Mouse (Mus musculus) limb, embryonic 10.5 days (tissue): ENCODE data around the gene Wbp2. TPM values are rescaled to one million over a fixed set of nuclear protein-coding genes. Genes with fewer than 3 reads are reported as not detected.
"Not testable (repeated sequence)": the region's sequence is repeated elsewhere in the genome, so short reads cannot be mapped to it uniquely, and the experiment has no call there.

Source experiments
- DNase-seq: peaks from one replicate; pipeline ENCODE4 v3.0.0-alpha.2; 2017; ENCODE audit warnings: low spot score
- H3K27ac ChIP-seq: fragments of 300-500 bp; sonication (generic); 2 replicates; pipeline ENCODE4 v1.5.1; 2016; ENCODE audit warnings: mild to moderate bottlenecking
- H3K27me3 ChIP-seq: fragments of 300-500 bp; sonication (generic); 2 replicates; pipeline ENCODE4 v1.6.1; 2016; ENCODE audit warnings: low read depth, mild to moderate bottlenecking; ENCODE audit not compliant: poor library complexity, severe bottlenecking
- H3K36me3 ChIP-seq: fragments of 300-500 bp; sonication (generic); 2 replicates; pipeline ENCODE4 v1.6.1; 2016; ENCODE audit warnings: mild to moderate bottlenecking, moderate library complexity
- H3K4me1 ChIP-seq: fragments of 300-500 bp; sonication (generic); 2 replicates; pipeline ENCODE4 v1.6.1; 2016
- H3K4me3 ChIP-seq: fragments of 300-500 bp; sonication (generic); 2 replicates; pipeline ENCODE4 v1.5.1; 2016; ENCODE audit warnings: mild to moderate bottlenecking, moderate library complexity
- H3K9me3 ChIP-seq: fragments of 300-500 bp; sonication (generic); replicated peaks from 2 replicates; pipeline ENCODE4 v1.6.1; 2016; ENCODE audit warnings: mild to moderate bottlenecking
- WGBS: fragments of 180-500 bp; shearing (Covaris S2); methylation state at CpG from one replicate; pipeline ENCODE4 v1.1.7; 2016; 5-methylcytosine and 5-hydroxymethylcytosine counted together
- polyA plus RNA-seq: library from polyadenylated mRNA; unstranded; fragments of >200 nt; fragmentation: Nextera tagmentation; extraction: Ambion mirVana; gene quantifications from 2 replicates; pipeline ENCODE4 v1.2.1, GENCODE M21; 2016

The Wbp2 gene
- polyA plus RNA-seq, 1 experiment from 2014 or later = 56.9 TPM

DNA sequence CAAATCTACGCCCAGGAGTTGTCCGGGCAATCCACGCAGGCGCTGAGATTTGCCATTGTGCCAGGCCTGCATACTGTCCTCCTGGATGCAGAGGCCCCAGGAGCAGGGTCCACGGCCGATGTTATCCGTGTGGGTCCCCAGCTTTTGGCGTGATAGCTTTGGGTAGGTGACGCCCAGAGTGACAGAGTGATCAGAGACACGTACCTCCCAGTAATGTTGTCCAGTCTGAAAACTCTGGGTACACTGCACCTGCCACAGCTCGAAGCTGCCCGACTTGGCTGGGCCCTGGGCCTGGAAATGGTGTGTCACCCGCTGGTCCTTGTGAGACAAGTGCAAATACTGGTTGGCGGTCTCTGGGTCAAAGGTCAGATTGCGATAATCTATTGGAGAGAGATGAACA lies 39.5 kb upstream of the Wbp2 start:
- WGBS = 95% methylated on average over 15 of the region's 15 CpGs
- H3K4me3 ChIP-seq = no peak overlapping the region

DNA sequence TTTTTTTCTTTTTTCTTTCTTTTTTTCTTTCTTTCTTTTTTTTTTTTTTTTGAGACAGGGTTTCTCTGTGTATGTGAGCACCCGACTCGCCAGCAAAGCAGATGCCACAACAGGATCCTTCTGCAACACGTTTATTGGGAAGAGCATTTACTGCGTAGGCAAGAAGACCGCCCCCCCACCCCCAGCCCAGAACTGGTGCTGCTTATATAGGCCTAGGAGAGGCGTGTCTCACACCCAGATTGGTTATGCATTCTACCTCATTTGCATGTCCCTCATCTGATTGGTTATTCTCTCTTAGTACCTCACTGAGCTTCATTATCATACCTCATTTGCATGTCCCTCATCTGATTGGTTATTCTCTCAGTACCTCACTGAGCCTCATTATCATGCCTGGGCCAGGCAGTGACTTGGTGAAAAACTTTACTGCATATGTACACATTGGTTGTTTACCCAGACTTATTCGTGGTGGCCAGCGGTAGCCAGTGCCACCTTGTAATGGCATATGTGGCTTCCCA lies 35.0 kb upstream of the Wbp2 start:
- DNase-seq, H3K9me3 ChIP-seq, H3K27me3 ChIP-seq, H3K4me3 ChIP-seq, H3K27ac ChIP-seq: not testable (repeated sequence)
- 96% methylated on average over 8 of the region's 8 CpGs for whole genome bisulfite sequencing
- H3K4me1 ChIP-seq = peaks cover 13% of the 10 kb centered on the region
- H3K36me3 ChIP-seq = peaks cover 26% of the 10 kb centered on the region

More for the DNA sequence above, 39.5 kb upstream of the Wbp2 start:
- Histone ChIP-seq H3K27ac (no peak overlapping the region), H3K4me1 (peaks cover 39% of the 10 kb centered on the region), H3K27me3 (peaks cover 9% of the 10 kb centered on the region; the same call in 1 of the 2 replicates), H3K36me3 (peaks cover 27% of the 10 kb centered on the region), H3K9me3 (no peaks in the 10 kb centered on the region; the same call in 1 of the 2 replicates)
- no peak for DNase-seq

DNA sequence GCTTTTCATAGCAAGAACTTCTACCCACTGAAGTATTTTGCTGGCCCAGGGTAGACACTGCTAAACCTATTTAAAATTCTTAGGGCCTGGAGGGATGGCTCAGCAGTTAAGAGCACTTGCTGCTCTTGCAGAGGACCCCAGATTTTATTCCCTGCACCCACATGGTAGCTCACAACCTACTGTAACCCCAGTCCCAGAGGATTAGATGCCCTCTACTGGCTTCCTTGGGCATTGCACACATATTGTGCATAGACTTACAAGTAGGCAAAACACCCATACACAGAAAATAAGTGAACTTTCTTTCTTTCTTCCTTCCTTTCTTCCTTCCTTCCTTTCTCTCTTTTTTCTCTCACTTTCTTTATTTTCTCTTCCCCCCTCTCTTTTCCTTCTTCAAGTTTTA lies 31.0 kb upstream of the Wbp2 start:
- peaks cover 6% of the 10 kb centered on the region; the same call in 1 of the 2 replicates for H3K36me3 ChIP-seq
- H3K9me3 ChIP-seq = no peaks in the 10 kb centered on the region
- H3K27me3 ChIP-seq = peaks cover 4% of the 10 kb centered on the region; the same call in 1 of the 2 replicates
- peaks cover 11% of the 10 kb centered on the region for H3K4me1 ChIP-seq
- H3K27ac ChIP-seq = no peak overlapping the region; the same call in 1 of the 2 replicates
- DNase-seq = no peak
- no peak overlapping the region for H3K4me3 ChIP-seq

DNA sequence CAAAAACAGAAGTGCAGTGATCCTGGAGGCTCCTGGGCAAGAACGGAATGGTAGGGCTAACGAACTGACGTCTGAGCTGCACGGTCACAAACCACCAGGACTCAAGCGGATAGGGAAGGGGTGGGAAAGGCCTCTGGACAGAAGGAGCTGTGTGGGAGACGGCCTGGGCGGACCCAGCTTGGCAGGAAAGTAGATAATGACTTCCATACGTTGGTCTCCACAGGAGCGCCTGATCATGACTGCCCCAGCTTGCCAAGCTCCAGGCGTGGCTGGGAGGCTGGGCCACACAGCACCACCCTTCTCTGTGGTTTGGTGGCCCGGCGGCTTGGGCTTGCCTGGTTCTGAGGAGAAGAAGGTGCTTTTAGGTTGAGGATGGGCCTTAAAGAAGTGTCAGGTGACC lies 30.4 kb upstream of the Wbp2 start:
- 40% methylated on average over 12 of the region's 12 CpGs for WGBS
- Histone ChIP-seq H3K27ac (peak overlapping the region; percentile 74), H3K36me3 (0 out of 2 replicates have a peak, but pooled peaks cover 3% of the 10 kb centered on the region), H3K27me3 (peaks cover 9% of the 10 kb centered on the region), H3K9me3 (no peaks in the 10 kb centered on the region), H3K4me3 (peak overlapping the region; percentile 22), H3K4me1 (peaks cover 11% of the 10 kb centered on the region)
- peak; percentile 70 for DNase-seq

DNA sequence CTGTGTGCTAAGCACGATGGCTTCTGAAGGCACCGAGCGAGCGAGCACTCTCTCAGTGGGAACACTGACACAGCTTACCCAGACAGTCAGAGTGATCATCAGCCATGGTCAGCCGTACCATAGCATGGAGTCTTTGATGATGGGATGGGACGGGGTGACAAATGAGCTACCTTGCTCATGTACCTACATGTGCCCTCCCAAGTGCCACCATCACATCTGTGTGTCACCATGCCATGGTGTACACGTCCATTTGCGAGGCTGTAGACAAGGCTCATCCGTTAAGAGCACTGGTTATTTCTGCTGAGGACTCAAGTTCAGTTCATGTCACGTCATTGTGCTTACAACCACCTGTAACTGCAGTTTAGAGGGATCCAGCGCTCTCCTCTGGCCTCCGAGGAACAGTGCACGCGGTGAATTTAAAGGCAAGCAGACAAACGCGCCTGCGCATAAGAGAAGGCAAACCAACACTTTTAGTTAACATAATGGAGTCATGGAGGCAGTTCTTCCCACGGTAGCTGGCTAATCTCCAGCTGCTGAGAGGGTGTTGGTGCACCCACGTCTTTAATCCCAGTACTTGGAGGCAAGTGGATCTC lies 24.9 kb upstream of the Wbp2 start:
- Histone ChIP-seq H3K9me3 (no peaks in the 10 kb centered on the region), H3K27me3 (peaks cover 65% of the 10 kb centered on the region), H3K27ac (no peak overlapping the region), H3K4me3 (no peak overlapping the region), H3K4me1 (peaks cover 41% of the 10 kb centered on the region), H3K36me3 (no peaks in the 10 kb centered on the region)
- 85% methylated on average over 19 of the region's 19 CpGs for WGBS
- DNase-seq = no peak

DNA sequence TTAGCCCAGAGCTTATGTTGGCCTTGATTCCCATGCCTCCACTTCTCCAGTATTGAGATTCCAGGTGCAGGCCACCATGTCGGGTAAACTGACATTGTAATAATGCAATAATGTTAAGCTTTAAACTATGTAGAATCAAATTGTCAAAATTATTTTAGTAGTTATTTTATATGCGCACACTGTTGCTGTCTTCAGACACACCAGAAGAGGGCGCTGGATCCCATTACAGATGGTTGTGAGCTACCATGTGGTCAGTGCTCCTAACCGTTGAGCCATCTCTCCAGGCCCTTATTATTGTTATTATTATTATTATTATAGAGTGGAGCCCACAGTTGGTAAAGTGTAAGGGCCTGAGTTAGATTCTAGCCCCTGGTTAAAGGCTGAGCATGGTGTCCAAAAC lies 24.3 kb upstream of the Wbp2 start:
- no peaks in the 10 kb centered on the region for H3K36me3 ChIP-seq
- no peaks in the 10 kb centered on the region for H3K9me3 ChIP-seq
- 82% methylated on average over 4 of the region's 4 CpGs for WGBS
- DNase-seq = no peak
- H3K4me3 ChIP-seq = no peak overlapping the region
- no peak overlapping the region for H3K27ac ChIP-seq
- peaks cover 71% of the 10 kb centered on the region for H3K27me3 ChIP-seq
- H3K4me1 ChIP-seq = peaks cover 45% of the 10 kb centered on the region

DNA sequence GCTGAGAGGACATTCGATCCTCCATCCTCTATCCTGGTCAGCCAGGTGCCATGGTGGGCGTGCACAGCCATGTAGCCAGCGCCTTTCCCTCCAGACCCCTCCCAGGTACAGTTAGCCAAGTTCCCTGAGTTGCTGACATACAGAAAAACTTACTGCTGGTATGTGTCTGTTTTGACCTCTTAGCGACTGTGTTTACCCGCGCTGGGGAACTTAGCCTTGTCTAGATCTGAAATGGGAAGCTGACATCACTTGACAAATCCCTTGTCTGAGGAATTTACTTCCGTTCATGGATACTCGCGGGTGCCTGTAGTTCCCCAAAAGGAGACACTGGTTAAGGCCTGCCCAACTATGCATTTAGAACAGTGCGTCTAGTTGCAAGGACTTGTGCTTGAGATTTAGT lies 23.7 kb upstream of the Wbp2 start:
- no peaks in the 10 kb centered on the region for H3K9me3 ChIP-seq
- H3K4me3 ChIP-seq = peak overlapping the region; percentile 48
- WGBS = 33% methylated on average over 10 of the region's 10 CpGs
- no peak for DNase-seq
- peaks cover 48% of the 10 kb centered on the region for H3K4me1 ChIP-seq
- peaks cover 76% of the 10 kb centered on the region for H3K27me3 ChIP-seq
- no peak overlapping the region for H3K27ac ChIP-seq
- H3K36me3 ChIP-seq = no peaks in the 10 kb centered on the region

DNA sequence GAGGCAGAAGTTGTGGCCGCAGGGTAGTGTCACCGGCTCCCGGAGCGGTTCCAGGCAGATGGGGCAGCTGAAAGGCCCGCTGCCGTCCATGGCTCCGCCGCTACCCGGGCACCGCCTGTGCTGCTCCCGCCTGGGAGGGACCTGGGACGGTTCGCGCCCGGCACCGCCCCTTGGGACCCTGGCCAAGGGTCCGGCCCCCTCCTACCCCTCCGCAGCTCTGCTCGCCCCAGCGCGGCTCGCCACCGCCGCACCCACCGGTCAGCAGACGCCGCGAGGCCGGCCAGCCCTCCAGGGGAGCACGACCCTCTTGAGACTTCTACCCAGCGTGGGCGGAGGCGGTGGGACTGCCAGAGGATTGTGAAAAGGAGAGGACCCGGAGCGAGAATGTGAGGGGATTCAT lies 23.3 kb upstream of the Wbp2 start:
- WGBS = 2% methylated on average over 35 of the region's 35 CpGs
- peaks cover 48% of the 10 kb centered on the region for H3K4me1 ChIP-seq
- H3K27ac ChIP-seq = peak overlapping the region; percentile 75
- DNase-seq = peak; percentile 56
- H3K4me3 ChIP-seq = peak overlapping the region; percentile 48
- H3K36me3 ChIP-seq = no peaks in the 10 kb centered on the region
- H3K9me3 ChIP-seq = no peaks in the 10 kb centered on the region
- peaks cover 80% of the 10 kb centered on the region for H3K27me3 ChIP-seq

DNA sequence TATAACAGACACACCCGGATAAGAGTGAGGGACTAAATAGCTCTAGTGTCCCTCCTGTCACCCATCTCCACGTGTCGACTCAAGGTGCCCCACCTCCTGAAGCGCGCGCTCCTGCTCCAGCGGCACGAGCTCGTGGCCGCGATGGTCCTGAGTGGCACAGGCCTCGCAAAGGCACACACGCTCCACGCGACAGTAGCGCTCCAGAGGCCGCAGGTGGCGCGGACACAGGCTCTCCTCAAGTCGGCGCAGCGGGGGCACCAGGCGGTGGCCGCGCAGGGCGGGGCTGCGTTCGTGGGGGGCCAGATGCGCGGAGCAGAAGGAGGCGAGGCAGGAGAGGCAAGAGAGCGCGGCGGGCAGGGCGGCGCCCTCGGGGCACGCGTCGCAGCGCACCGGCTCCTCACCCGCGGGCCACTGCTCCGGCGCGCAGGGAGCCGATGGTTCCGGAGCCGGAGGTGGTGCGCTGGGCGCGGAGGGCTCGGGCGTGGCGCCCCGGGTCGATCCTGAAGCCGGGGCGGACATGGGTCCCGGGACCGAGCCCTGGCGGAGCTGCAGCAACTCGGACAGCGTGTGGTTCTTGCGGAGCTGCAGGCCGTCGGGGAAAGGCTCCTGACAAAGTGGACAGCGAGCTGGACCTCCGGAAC lies 22.8 kb upstream of the Wbp2 start:
- peaks cover 84% of the 10 kb centered on the region for H3K27me3 ChIP-seq
- H3K4me1 ChIP-seq = peaks cover 50% of the 10 kb centered on the region
- 3% methylated on average over 70 of the region's 70 CpGs for WGBS
- H3K36me3 ChIP-seq = no peaks in the 10 kb centered on the region
- no peaks in the 10 kb centered on the region for H3K9me3 ChIP-seq
- DNase-seq = peak; percentile 53
- peak overlapping the region; percentile 48 for H3K4me3 ChIP-seq
- H3K27ac ChIP-seq = peak overlapping the region; percentile 75

DNA sequence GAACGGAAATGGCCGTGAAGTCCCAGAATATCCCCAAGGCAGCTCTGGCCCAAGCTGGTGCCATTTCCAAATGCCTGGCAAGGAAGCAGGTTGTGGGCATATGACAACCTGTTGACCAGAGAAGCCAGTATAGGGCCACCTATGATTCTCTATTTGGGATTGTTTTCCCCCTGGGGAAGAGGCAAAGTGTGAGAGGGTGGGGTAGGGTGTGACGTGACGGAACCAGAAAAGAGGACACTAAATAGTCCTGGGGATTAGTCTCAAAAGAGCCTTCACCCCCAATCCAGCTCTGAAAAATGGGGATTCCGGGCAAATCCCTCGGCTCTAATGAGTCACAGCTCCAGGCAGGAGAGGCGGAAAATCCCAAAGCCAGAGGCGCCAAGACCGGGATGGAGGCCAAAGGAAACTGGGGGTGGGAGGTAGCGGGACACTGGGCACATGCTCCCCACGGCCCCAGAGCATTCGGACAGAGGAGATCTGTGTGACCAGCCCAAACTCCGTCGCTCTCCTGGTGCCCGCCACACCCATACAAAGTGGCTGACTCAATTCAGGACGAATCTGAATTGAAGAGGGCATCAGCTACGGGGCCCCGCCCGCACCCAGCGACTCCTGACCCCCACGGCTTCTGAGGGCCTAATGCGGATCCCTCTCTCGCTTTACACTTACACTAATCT lies 21.8 kb upstream of the Wbp2 start:
- peaks cover 84% of the 10 kb centered on the region for H3K27me3 ChIP-seq
- H3K9me3 ChIP-seq = no peaks in the 10 kb centered on the region
- WGBS = 6% methylated on average over 23 of the region's 23 CpGs
- no peak for DNase-seq
- no peak overlapping the region for H3K27ac ChIP-seq
- H3K4me3 ChIP-seq = peak overlapping the region; percentile 48; the same call in 1 of the 2 replicates
- H3K4me1 ChIP-seq = peaks cover 59% of the 10 kb centered on the region
- H3K36me3 ChIP-seq = no peaks in the 10 kb centered on the region

DNA sequence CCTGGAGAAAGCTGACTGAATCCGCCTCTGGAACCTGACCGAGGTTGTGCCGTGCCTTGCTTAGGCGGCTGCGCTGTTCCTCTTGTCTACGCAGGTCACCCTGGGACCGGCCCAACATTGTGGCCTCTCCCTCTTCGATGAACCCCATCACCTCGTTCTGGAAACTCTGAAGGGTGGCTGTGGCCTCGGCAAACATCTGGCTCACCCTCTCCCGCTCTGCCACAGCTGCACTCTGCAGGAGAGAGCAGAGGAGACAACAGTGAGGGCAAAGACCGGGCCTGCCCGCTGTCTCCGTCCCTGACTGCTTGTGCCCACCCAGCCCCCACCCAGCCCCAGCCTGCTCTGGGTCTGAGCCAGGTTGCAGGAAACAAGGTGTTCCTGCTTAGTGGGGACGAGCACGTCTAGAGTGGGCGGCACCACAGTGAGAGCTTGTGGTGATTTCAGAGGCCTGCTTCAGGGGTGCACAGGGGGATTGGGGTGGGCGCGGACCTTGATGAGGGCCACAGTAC lies 21.0 kb upstream of the Wbp2 start:
- DNase-seq = no peak
- no peaks in the 10 kb centered on the region for H3K36me3 ChIP-seq
- H3K4me1 ChIP-seq = peaks cover 65% of the 10 kb centered on the region
- H3K9me3 ChIP-seq = no peaks in the 10 kb centered on the region
- H3K4me3 ChIP-seq = peak overlapping the region; percentile 31
- H3K27ac ChIP-seq = peak overlapping the region; percentile 44; the same call in 1 of the 2 replicates
- 9% methylated on average over 19 of the region's 19 CpGs for WGBS
- H3K27me3 ChIP-seq = peaks cover 81% of the 10 kb centered on the region

DNA sequence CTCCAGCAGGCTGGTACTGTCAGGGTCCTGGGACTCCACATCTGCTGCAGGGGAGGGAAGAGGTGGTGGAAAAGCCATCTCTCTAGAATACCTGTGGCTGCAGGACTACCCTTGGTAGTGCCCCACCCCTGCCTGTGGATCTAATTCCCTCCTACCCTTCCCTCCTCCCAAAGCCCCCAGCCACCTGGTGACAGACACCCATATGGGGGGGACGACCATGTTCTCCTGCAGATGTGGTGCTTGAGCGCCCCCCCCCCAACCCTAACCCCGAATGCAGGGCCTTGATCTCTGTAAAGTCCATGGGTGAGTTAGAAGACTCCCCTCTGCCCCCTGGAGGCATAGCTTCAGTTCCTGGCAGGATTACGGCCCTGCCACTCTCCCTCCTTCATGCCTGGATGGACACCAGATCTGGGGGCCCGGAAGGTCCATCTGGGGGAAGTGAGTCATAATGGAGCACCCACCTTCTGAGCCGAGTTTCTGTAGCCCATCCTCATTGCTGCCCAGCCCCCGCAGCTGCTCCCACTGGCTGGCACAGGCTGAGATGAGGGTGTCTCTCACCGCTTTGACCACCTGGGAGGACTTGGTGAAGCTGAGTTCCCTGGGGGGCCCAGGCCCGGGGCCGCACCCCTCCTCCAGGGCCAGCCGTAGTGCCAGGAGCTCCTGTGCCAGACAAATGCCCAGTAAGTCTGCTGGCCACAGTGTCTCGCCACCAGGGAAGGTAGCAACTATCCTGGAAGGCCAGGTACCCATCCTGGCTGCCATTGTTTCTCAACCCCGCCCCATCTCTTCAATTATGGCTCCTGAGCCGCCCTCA lies 20.4 kb upstream of the Wbp2 start:
- H3K36me3 ChIP-seq = no peaks in the 10 kb centered on the region
- H3K27me3 ChIP-seq = peaks cover 74% of the 10 kb centered on the region
- peak overlapping the region; percentile 31 for H3K4me3 ChIP-seq
- no peak for DNase-seq
- 21% methylated on average over 14 of the region's 14 CpGs for WGBS
- 0 out of 2 replicates have a peak overlapping the region, but pooled peaks have one; percentile 44 for H3K27ac ChIP-seq
- peaks cover 67% of the 10 kb centered on the region for H3K4me1 ChIP-seq
- H3K9me3 ChIP-seq = no peaks in the 10 kb centered on the region
